Mouse (Mus musculus) liver, embryonic 14.5 days (tissue): ENCODE data around the gene Ect2.

ENCODE experiments used
- CTCF ChIP-seq: IDR thresholded peaks from 2 replicates; pipeline ENCODE4 v1.5.1; 2016; ENCODE audit warnings: antibody characterized with exemption, low read depth, control low read depth
- EP300 ChIP-seq: IDR thresholded peaks from 2 replicates; pipeline ENCODE4 v1.6.1; 2016; ENCODE audit warnings: antibody characterized with exemption, low read depth

- TF ChIP-seq CTCF (no peak), EP300 (no peak)
These were observed 42.8 kb downstream of the Ect2 start for GRCm38 (mm10) chr3:27110860-27111259.
